Mouse (Mus musculus) liver, embryonic 11.5 days (tissue): ENCODE results near the gene Gm904. TPM values are rescaled to one million over a fixed set of nuclear protein-coding genes. Genes with fewer than 3 reads are reported as not detected.
"Not testable (repeated sequence)": the region's sequence is repeated elsewhere in the genome, so short reads cannot be mapped to it uniquely, and the experiment has no call there.

Experiments used
- ATAC-seq: fragments of 200-750 bp; cut with Nextera tagmentation; replicated peaks from 2 replicates; pipeline ENCODE4 v1.8.0; 2017; ENCODE audit warnings: moderate number of reproducible peaks, mild to moderate bottlenecking, moderate TSS enrichment, moderate library complexity; ENCODE audit not compliant: low FRiP score
- DNase-seq: peaks from one replicate; pipeline ENCODE4 v3.0.0-alpha.2; 2017; ENCODE audit warnings: low spot score
- H3K27ac ChIP-seq: fragments of 300-500 bp; sonication (generic); 2 replicates; pipeline ENCODE4 v1.5.1; 2014; ENCODE audit warnings: mild to moderate bottlenecking, low read depth, low read length, control low read depth
- H3K27me3 ChIP-seq: fragments of 300-500 bp; sonication (generic); replicated peaks from 2 replicates; pipeline ENCODE4 v1.6.1; 2014; ENCODE audit warnings: low read length, mixed read lengths; ENCODE audit not compliant: control insufficient read depth, insufficient read depth
- H3K36me3 ChIP-seq: fragments of 300-500 bp; sonication (generic); 2 replicates; pipeline ENCODE4 v1.6.1; 2014; ENCODE audit warnings: mild to moderate bottlenecking, low read length, moderate library complexity, mixed read lengths; ENCODE audit not compliant: control insufficient read depth, insufficient read depth
- H3K4me1 ChIP-seq: fragments of 300-500 bp; sonication (generic); replicated peaks from 2 replicates; pipeline ENCODE4 v1.6.1; 2014; ENCODE audit warnings: low read length, mixed read lengths; ENCODE audit not compliant: control insufficient read depth, insufficient read depth
- H3K4me2 ChIP-seq: fragments of 300-500 bp; sonication (generic); 2 replicates; pipeline ENCODE4 v1.6.1; 2014; ENCODE audit warnings: mild to moderate bottlenecking, control low read depth, moderate library complexity
- H3K4me3 ChIP-seq: fragments of 300-500 bp; sonication (generic); 2 replicates; pipeline ENCODE4 v1.5.1; 2014; ENCODE audit warnings: low read depth, low read length, control low read depth
- H3K9ac ChIP-seq: fragments of 300-500 bp; sonication (generic); 2 replicates; pipeline ENCODE4 v1.6.1; 2014; ENCODE audit warnings: low read depth, low read length, control low read depth
- H3K9me3 ChIP-seq: fragments of 300-500 bp; sonication (generic); 2 replicates; pipeline ENCODE4 v1.6.1; 2016; ENCODE audit warnings: low read length, inconsistent platforms, mixed read lengths; ENCODE audit not compliant: control insufficient read depth
- WGBS: fragments of 180-500 bp; shearing (Covaris S2); extraction: QIAGEN DNeasy Blood & Tissue Kit; methylation state at CpG from one replicate; pipeline ENCODE4 v1.1.7; 2014; 5-methylcytosine and 5-hydroxymethylcytosine counted together
- microRNA-seq: library from miRNA; unstranded; fragments of <30 nt; microRNA quantifications from one replicate; pipeline ENCODE4, GENCODE M21; 2017; ENCODE audit warnings: borderline number of aligned reads
- polyA plus RNA-seq: library from polyadenylated mRNA; unstranded; fragments of >200 nt; fragmentation: Nextera tagmentation; extraction: Ambion mirVana; gene quantifications from 2 replicates; pipeline ENCODE4 v1.2.1, GENCODE M21; 2014

Gm904 gene
- polyA plus RNA-seq: not detected in 2 replicates

GRCm38 (mm10) chr13:50642928-50643327 is at the start of gene Gm904:
Gene Gm904 (plus strand): TSS chr13:50643228.
- H3K9me3 ChIP-seq, H3K9ac ChIP-seq, H3K36me3 ChIP-seq, H3K4me2 ChIP-seq, H3K27me3 ChIP-seq, H3K4me3 ChIP-seq, ATAC-seq, H3K4me1 ChIP-seq, H3K27ac ChIP-seq, DNase-seq: not testable (repeated sequence)

DNA sequence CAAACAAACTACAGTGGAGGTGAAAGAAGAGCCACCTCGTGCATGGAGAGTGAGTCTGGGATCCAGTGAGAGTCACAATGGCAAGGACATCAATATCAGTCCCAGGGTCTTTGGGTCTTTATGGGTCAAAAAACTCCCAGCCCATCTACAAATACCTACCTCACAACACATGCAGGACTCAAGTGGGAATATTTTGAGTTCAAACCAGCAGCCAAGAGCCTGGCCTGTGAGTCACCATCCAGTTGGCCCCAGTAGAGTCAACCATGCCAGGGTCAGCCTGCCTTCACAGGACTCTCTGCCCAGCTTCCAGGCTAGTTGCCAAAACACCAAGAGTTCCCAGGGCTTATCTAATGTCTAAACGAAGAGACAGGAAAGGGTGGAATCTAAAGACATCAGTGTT is 5.7 kb downstream of the Gm904 start:
- not testable (repeated sequence) for H3K4me1 ChIP-seq, H3K36me3 ChIP-seq, H3K4me3 ChIP-seq, H3K9ac ChIP-seq, H3K27ac ChIP-seq, H3K4me2 ChIP-seq, H3K9me3 ChIP-seq, ATAC-seq, DNase-seq, H3K27me3 ChIP-seq
- 76% methylated on average over 2 of the region's 2 CpGs for WGBS

Small RNA genes lying within 50 kb of the gene (microRNA-seq; reads per million reads assigned to microRNA genes)
- gene Gm23952 (not detected), gene Mir683-2 (not detected)

Other genes starting within 250 kb of the Gm904 start
- 17.8 and 17.9 TPM in 2 replicates for gene Fbxw17, start 225.4 kb upstream of the Gm904 start, polyA plus RNA-seq
- gene Gm47429, start 199.3 kb upstream of the Gm904 start, polyA plus RNA-seq: not detected in 2 replicates
- gene Nutm2, start 175.9 kb upstream of the Gm904 start, polyA plus RNA-seq: not detected in 2 replicates
- not detected in 2 replicates for gene Gm8765, start 55.1 kb downstream of the Gm904 start, polyA plus RNA-seq